Mouse (Mus musculus) c-Kit-negative CD71-positive TER-119-positive erythroid progenitor cells, embryonic 14.5 days (primary cell): Measurements from ENCODE around the gene Cfap43.
"Not testable (repeated sequence)": the region's sequence is repeated elsewhere in the genome, so short reads cannot be mapped to it uniquely, and the experiment has no call there.

ENCODE experiments used
- DNase-seq: peaks from one replicate; pipeline ENCODE4 v3.0.0-alpha.2; 2013; ENCODE audit warnings: low read depth, low spot score

Cfap43 gene

DNA sequence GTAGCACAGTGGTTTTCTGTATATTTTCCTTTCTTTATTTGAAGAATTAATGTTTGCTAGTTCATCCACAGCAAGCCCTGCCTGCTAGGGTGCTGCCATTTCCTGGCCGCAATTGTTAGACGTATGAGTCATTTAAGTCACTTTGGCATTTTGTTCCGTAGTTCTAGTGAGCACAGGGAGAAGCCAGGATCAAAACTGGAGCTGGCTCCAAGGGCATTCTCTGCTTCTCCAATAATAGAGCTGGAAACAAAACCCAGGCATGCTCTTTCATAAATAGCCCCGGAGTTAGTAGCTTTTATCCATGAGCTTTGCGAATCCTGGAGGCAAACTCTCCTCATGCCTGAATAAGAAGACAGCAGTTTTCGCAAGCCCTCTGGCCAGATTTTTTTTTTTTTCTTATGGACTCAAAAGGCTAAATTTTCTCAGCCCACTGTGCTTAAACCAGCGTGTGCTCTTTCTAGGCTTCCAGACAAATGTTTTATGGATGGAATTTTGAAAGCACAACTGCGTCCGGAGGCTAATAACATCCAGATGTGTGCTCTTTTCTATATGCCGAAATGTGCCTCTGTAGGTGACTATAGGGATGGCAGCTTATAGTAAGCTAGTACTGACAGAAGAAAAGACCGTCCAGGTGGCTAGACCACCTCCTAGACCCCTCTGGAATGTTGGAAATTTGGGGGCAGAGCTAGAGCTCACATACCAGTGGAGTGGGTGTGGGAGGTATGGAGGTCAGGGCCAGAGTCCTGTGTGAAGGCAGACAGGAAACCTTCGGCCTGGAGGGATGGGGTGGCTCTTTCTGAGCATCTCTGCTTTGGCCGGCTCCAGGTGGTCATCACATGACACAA, 64.9 kb downstream of the Cfap43 start:
- no peak for DNase-seq

DNA sequence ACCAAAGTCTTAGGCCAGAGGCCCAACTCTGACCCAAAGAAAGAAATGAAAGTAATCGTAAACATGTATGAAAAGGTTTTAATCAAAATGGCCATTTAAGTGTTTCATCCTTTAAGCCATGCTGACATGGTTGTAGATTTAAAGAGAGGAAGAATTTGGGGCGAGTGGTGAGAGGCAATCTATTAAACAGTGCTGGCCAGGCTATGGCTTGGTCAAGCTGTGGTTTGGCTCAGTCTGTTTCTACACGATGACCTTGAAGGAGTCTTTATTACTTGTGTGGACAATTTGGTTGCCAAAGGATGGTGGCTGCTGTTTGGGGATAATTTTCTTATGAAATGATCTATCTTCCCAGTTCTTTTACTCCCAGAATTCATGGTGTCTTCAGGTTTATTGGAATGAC, 66.0 kb downstream of the Cfap43 start:
- no peak for DNase-seq

DNA sequence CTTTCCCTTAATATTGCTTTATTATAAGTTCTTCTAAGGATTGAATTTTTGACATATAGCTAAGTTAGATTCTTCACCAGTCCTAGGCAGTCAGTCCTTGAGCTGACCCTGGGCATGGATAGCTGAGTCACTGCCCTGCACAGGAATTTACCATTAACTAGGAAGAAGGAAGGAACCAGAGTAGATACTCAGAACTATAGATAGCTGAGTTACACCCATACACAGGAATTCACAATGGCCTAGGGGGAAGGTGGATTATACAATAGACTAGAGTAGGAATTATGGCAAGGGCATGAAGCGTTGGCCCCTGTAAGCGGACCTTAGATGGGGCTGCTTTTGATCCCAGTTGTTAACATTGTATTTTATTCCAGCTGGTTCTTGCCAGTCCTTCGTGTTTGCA, 67.0 kb downstream of the Cfap43 start:
- DNase-seq = not testable (repeated sequence)

DNA sequence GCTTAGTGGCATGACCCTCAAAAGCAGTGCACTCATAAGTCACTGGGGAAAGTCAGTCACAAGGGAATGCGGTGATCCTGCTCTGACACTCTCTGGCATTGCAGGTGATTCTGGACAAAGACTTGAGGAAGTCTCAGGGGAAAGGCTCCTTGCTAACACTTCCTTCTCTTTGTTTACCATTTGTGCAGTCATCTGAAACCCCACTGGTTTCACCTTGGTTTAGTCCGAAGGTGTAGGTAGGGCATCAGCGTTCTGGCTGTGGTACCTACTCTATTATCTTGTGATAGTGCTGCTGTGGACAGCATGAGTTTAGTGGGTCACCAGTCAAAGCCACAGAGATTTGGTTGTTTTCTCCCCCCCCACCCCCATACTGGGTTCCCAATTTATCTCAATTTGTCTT, 69.4 kb downstream of the Cfap43 start:
- no peak for DNase-seq

DNA sequence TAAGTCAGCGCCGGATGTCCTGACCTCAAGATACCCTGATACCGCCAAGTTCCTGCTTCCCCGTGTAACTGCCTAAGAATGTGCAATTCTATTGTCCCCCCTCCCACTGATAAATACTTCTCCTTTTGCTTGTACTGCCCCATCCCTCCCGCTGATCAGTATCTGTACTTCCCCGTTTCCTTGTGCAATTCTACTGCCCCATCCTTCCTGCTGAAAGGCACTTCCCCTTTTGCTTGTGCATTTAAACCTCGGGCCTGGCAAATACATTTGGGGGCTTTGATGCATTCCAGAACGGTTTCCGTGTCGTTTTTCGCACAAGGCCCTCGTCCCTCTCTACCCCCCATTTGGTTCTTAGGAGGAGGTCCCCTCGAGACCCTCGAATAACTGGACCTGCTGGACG, 77.9 kb downstream of the Cfap43 start:
- DNase-seq = not testable (repeated sequence)

DNA sequence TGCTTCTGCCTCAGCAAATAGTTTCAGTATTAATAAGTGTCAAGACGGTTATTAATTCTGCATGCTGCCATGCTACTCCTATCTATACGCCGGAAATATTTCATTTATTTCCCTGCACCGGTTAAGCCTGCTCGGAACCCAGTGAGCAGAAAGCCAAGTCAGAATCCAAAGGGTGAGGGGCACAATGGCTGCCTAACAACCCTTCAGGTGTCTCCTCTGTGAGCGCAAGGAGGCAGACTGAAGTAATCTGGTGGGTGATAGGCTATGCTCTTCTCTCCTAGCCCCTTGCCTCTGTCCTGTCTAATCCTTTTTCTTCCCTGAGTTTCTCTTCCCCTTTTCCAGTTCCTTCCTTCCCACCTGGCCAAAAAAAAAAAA, 81.6 kb downstream of the Cfap43 start:
- DNase-seq = no peak

DNA sequence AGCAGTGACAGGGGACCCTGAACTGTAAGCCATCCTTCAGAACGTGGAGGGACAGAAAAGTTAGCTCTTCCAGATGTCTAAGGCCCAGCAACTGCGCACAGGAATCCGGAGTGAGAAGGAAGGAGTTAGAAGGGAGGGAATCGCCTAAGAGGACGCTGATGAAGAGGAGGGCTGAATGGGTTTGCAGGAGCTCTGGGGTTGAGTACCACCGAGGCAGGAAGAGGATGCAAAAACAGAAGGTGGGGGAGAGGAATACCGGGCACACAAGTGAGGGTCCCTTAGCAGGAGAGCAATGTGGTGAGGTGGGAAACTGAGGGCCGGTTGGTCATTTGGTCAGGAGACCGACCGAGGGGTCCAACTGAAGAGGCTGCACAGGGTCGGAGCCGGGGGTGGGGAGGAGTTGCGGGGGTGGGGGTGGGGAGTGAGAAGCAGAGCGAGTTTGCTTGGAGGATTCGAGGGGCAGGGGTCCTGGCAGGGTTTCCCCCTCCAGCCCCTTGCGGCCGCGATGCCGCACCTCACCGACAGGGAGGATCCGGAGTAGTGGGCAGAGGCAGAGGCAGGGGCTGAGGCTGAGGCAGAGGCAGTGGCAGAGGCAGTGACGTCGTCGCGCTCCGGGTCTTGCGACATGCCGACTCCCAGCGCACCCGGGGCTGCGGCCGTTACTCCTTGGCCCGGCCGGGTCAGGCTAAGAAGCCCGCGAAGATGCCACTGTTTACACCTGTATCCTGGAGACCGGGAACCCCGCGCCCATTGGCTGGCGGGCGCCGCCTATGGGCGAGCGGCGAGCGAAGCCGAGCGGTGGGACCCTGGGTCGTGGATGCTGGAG, 82.2 kb downstream of the Cfap43 start:
- DNase-seq = no peak

DNA sequence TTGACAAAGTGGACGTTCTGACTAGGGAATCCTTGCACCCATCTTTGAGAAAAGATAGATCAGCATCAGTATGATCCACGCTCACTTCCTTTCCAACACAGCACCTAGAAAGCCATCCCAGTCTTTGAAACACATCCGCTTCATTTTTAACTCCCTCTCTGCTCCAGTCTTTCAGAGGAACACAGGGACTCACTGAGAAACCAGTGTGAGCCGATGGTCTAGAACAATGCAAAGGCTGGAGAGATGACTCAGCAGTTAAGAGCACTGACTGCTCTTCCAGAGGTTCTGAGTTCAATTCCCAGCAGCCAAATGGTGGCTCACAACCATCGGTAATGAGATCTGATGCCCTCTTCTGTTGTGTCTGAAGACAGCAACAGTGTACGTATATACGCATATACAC, 83.3 kb downstream of the Cfap43 start:
- DNase-seq = no peak

DNA sequence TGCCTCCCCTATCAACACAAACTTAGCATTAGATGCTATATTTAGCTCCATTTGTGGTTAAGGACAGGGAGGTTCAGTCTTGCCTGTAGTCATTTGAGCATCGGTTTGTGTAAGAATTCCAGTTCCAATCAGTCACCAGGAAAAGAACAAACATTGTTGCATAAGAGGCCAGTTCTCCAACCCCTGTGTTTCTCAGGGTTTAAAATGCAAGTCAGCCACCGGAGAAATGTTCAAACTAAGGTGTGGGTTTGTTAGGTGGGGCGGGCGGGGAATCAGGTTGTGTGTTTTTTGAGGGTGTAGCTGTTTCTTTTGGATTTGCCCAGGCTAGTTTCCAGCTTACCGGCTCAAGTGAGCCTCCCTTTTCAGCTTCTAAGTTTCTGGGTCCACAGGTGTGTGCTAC, 84.5 kb downstream of the Cfap43 start:
- DNase-seq = no peak

DNA sequence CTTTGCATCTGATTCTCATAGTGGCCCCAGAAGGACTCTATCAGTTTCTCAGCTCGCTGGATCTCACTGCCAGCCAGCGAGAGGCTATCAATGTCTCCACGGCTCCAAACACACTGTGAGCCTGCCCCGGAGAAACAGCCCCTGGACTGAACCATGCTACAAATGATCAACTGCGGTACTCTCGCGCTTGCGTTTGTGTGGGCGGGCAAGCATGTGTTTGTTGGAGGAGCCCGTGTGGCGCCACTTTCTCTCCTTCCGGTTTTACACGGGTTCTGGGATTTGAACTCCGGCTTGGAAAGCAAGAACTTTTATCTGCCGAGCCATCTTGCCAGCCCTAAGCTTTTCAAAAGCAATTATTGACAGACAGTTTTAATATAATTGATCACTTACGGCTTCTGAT, 86.8 kb downstream of the Cfap43 start:
- DNase-seq = no peak

DNA sequence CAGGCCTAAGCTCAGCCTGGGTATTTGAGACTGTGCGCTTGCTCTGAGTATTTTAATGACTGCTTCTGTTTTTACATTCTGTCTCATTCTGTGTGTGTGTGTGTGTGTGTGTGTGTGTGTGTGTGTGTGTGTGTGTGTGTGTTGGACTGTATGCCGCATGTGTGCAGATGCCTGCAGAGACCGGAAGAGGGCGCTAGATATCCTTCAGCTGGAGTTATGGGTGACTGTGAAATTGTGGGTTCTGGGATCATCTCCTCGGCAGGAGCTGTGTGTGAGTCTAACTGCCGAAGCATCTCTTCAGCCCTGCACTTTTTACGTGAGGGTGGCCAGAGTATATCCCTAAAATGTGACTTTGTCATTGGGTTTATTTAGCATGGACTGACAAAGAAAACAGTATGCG, 88.0 kb downstream of the Cfap43 start:
- no peak for DNase-seq

DNA sequence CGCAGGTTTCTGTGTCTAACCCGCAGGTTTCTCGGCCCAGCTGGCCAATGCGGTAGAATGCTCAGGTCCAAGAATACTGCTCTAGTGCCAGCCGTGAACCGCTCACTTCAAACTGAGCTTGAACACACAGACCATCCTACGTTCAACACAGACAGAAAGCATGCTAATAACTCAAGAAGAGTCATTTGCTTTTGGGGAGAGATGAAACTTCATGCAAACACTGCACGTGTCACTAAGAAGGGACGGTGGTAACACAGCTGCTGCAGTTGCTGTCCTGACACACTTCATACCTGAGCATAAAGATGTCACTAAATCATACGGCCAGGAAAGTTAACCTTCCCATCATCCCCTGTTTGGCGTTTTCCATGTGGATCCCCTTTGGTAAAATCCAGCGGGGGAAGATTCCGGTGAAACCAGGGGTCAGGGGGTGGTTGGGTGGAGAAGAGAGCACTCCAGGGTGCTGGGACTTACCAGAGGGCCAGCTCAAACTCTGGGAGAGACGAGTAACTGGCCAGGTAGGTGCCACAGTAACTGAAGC, 89.1 kb downstream of the Cfap43 start:
- no peak for DNase-seq

DNA sequence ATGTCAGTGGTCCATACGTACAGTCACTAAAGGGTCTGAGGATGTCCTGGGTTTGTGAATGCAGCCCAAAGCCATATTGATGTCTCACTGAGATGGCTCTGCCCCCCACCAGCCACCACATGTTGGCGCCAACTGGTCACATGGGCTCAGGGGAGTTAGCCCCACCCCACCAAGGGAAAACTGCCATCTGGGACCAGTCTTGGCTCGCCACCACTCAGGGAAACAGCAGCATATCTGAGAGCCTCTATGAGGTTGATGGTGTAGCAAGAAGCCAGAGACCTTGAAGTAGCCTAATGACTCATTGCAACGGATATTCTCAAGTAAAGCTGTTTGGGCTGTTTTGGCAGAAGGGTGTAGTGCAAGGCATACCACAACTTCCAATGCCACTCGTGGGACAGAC, 95.1 kb downstream of the Cfap43 start:
- no peak for DNase-seq

DNA sequence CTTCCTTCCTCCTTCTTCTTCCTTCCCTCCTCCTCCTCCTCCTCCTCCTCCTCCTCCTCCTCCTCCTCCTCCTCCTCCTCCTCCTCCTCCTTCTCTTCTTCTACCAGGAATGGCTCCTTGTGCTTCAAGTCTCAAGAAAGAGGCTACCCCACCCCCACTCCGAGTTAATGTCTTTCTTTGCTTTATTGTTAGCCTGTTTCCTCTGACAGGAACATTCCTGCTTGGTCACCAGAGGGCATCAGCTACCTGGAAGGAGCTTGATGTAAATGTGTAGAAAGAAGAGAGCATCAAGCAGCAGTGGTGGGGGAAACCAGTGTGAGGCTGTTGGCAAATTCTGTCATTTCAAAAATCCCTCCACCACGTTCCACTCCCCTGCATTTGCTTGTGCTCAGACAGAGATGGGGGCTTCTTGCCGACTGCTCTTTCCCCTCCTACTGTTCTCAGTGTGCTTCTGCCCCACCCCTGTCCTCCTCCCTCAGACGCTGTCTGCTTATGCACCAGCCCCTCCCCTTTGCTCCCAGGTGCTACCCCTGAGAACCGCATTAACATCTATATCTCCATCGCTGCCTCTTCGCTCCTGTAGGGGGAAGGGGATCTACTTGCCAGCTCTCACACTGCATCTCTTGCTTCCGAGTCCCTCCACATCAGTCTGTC, 96.8 kb downstream of the Cfap43 start:
- DNase-seq = no peak

DNA sequence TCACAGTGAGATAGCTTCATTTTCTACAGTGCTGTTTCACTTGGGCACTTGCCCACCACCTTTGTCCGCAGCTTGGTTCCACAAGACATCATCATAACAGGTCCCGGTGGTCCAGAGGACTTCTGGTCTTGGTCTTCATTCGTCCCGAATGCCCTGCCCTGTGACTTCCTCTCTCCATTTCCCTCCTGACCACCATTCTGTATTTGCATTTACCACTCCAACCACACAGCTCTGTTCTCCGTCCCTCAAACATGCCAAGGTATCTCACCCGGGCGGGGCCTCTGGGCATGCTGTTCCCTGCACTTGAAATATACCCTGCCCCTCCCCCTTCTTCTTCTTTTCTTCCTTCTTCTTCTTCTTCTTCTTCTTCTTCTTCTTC, 97.6 kb downstream of the Cfap43 start:
- no peak for DNase-seq

DNA sequence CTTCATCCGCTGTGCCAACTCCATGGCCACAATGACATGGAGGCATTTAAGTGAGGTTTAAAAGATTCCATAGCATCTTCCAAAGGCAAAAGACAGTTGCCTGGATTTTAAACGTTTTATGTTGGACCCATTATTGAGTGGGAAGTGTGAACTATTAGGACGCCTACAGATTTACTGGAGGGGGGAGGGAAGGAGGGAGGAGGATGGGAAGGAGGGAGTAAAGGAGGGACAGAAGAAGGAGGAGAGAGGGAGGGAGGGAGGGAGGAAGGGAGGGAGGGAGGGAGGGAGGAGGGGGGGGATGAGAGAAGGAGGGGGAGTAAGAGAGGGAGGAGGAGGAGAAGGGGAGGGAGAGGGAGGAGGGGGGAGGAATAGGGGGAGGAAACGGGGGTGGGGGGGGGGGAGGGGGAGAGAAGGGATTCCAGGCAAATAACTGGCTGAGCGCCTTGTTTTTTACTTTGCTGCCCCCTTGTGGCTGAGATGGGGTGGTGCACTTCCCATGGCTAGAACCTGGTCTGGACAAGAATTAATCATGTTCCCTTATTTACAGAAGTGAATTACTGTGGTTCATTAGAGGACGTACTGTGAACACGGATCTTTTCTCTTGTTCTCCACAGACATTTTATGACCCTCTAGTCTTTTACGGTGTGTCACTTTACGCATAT, 98.1 kb downstream of the Cfap43 start:
- DNase-seq = peak; percentile 41

DNA sequence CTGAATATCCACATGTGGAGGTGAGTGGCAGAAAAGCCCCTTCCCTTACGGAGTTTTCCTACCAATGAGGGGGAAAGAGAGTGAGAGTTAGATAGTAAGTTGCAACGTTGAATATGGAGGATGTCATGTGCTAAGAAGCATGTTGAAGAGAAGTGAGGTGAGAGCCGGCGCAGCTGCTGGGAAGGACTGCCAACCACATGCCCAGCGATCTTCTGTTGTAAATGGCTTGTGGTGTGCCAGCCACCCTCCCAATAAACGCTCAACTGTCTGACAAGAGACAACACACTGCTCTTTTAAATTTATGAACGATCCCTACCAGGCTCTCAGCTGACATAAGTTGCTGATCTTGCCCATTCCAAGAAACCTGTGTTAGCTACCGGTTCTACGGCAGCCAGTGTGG, 101.4 kb downstream of the Cfap43 start:
- DNase-seq = no peak

DNA sequence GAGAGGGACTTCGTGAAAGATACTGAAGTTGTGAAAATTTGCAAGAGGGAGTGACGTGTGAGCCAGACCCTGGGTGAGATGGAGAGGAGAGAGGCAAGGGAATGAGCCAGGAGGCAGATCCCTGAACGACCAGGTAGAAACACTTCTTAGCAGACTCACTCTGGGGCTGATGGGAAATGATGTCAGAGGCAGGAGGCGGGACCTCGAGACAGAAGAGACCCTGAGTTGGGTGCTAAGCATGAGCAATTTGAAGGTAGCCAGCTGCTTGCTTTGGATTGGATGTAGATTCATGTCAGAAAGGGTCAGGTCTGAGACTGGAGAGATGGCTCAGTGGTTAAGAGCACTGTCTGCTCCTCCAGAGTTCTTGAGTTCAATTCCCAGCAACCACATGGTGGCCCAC, 104.4 kb downstream of the Cfap43 start:
- no peak for DNase-seq

DNA sequence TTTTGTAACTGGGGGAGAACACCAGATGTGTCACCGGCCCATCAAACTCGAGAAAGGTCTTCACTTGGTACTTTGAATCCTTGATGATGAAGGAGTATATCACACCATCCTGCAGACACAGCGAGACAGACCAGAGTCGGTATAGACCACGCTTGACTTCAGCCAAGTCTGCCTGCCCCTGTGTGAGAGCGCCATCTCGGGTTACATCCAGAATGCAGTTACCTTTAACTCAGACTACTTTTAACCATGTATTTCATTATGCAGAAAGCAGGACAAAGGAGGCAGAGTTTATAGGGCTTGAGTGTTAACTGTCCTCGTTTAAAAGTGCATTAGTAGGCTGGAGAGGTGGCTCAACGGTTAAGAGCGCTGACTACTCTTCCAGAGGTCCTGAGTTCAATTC, 107.0 kb downstream of the Cfap43 start:
- DNase-seq = no peak

DNA sequence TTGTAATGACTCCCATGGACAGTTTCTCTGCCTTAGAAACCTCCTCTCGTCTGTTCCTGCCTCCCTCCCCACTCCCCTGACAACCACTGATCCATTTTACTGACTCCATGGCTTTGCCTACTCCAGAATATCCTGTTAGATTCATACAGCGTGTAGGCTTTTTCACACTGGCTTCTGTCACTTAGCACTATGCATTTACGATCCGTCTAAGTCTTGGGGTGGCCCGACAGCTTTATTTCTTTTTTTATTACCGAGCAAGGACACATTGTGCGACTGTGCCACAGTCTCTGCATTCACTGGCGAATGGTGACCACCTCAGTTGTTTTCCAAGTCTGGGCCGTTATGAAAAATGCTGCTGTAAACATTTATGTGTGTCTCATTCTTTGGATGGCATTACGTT, 120.5 kb downstream of the Cfap43 start:
- DNase-seq = no peak

DNA sequence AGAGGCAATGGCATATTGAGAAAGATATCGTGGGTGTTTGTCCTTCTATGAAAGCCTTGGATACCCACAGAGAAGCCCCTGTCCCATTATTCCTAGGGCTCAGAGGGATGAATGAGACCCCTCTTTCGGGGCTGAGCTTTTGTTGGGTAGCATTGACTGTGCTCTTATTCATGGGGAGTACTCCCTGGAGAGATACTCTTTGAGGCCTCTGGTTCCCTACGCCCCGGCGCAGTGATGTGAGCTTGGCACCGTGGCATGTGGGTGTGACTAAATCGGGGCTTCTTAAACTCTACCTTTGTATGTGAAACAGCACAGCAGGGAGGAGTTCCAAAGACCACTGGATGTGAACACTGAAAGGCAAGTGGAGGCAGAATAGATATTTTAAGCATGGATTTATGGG, 122.4 kb downstream of the Cfap43 start:
- no peak for DNase-seq
